Mouse (Mus musculus): Measurements from ENCODE around the gene Atg7.

GRCm38 (mm10) chr6:114874138-114874928 is 231.4 kb downstream of the Atg7 start:
- TF ChIP-seq CTCF (IDR thresholded peaks at IDR 0.05; ENCODE audit: control insufficient read depth, insufficient read depth, insufficient read length), result no peak
- no peak for TF ChIP-seq MYOG (IDR thresholded peaks at IDR 0.05; ENCODE audit: control insufficient read depth, extremely low read depth, insufficient read length)
- TF ChIP-seq MAX (IDR thresholded peaks at IDR 0.05), result no peak
- no peak for TF ChIP-seq CEBPB (IDR thresholded peaks at IDR 0.05; ENCODE audit: low read depth)

All from C2C12 (cell line).